Mouse (Mus musculus): ENCODE results near the gene Mrnip.

- TF ChIP-seq CTCF (IDR thresholded peaks at IDR 0.05) = no peak
- TF ChIP-seq POLR2A (IDR thresholded peaks at IDR 0.05; ENCODE audit: insufficient read depth, low read depth, low read length) = no peak
- TF ChIP-seq EP300 (IDR thresholded peaks at IDR 0.05; ENCODE audit: insufficient read depth, low read depth, low read length) = no peak
Measured at GRCm38 (mm10) chr11:50236937-50237835, 62.9 kb downstream of the Mrnip start.

All from heart, adult 2 months (tissue).